Mouse (Mus musculus): ENCODE data around the gene Dpp8.
A peak's percentile ranks its signal among the peaks of the same experiment; 100 is the strongest.

DNA sequence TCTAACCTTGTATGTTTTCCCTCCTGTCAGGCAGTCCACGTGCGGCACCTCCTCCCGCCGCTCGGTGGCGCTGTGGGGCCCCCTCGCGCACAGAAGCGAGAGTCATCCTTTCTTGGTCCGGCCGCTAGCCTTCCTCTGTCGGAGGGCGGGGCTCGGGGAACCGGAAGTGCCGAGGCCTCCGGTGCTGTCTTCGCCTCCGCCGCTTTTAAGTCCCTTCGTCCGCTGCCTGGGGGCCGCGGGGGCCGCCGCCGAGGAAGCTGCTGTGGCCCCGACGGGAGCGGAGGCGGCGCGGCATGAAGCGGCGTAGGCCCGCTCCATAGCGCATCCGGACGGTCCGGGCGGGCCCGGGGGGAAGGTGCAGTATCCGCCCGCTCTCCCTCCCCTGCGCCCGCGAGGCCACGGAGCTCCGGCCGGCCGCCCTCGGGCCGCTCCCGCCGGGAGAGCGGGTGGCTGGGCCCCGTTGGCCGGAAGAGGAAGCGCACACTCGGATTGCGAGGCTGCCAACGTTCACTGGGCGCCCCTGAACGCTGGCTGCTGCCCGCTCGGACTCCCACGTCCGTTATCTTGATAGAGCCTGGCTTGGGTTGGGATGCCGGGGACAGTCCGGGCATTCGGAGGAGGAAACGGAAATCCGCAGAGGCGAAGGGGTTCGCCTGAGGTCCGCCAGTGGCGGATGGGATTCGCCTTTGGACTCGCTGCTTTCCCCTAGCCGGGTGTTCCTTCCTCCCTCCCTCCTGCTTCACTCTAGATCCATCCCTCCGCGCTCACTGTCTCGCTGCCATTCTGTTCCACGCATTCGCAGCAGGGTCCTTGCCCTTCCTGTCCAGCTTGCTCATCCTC, at the start of gene Dpp8:
- TF ChIP-seq CHD2 (IDR thresholded peaks at IDR 0.05; ENCODE audit: low read length) (no peak), JUND (conservative IDR thresholded peaks at IDR 0.05; ENCODE audit: low read depth, low read length) (no peak), POLR2A (IDR thresholded peaks at IDR 0.05; ENCODE audit: low read depth, low read length) (peak; percentile 93), RAD21 (IDR thresholded peaks at IDR 0.05; ENCODE audit: low read depth, low read length) (no peak; the same call in none of the 2 replicates), RCOR1 (conservative IDR thresholded peaks at IDR 0.05; ENCODE audit: low read depth, low read length) (no peak), CTCF (conservative IDR thresholded peaks at IDR 0.05 in 1 of 2, IDR thresholded peaks at IDR 0.05 in 1 of 2; ENCODE audit: low read depth in 2 of 2, low read length in 2 of 2) (peak; percentile 35 to 90; a peak in 3 of 4 replicates), MAFK (IDR thresholded peaks at IDR 0.05; ENCODE audit: insufficient replicate concordance, low read length) (no peak)
